Mouse (Mus musculus) lung, embryonic 16.5 days (tissue): ENCODE results near the gene Nhej1. TPM values are rescaled to one million over a fixed set of nuclear protein-coding genes. Genes with fewer than 3 reads are reported as not detected.

ENCODE experiments used
- ATAC-seq: fragments of 200-750 bp; cut with Nextera tagmentation; 2 replicates; pipeline ENCODE4 v1.8.0; 2017; ENCODE audit warnings: low read depth, mild to moderate bottlenecking, moderate library complexity
- H3K27ac ChIP-seq: fragments of 300-500 bp; sonication (generic); 2 replicates; pipeline ENCODE4 v1.5.1; 2014; ENCODE audit warnings: mild to moderate bottlenecking, control low read depth, low read length
- H3K27me3 ChIP-seq: fragments of 300-500 bp; sonication (generic); 2 replicates; pipeline ENCODE4 v1.6.1; 2014; ENCODE audit warnings: low read depth, low read length, mixed read lengths; ENCODE audit not compliant: control insufficient read depth, insufficient read depth
- H3K36me3 ChIP-seq: fragments of 300-500 bp; sonication (generic); 2 replicates; pipeline ENCODE4 v1.6.1; 2014; ENCODE audit warnings: low read length; ENCODE audit not compliant: control insufficient read depth, insufficient read depth
- H3K4me1 ChIP-seq: fragments of 300-500 bp; sonication (generic); replicated peaks from 2 replicates; pipeline ENCODE4 v1.6.1; 2014; ENCODE audit warnings: low read length, mixed read lengths; ENCODE audit not compliant: control insufficient read depth, insufficient read depth
- H3K4me2 ChIP-seq: fragments of 300-500 bp; sonication (generic); 2 replicates; pipeline ENCODE4 v1.6.1; 2014; ENCODE audit warnings: low read depth, low read length, control low read depth
- H3K4me3 ChIP-seq: fragments of 300-500 bp; sonication (generic); 2 replicates; pipeline ENCODE4 v1.5.1; 2014; ENCODE audit warnings: mild to moderate bottlenecking, low read length, control low read depth
- H3K9ac ChIP-seq: fragments of 300-500 bp; sonication (generic); 2 replicates; pipeline ENCODE4 v1.6.1; 2014; ENCODE audit warnings: low read length, control low read depth
- H3K9me3 ChIP-seq: fragments of 300-500 bp; sonication (generic); 2 replicates; pipeline ENCODE4 v1.6.1; 2016; ENCODE audit warnings: low read length; ENCODE audit not compliant: control insufficient read depth
- WGBS: fragments of 180-500 bp; shearing (Covaris S2); extraction: QIAGEN DNeasy Blood & Tissue Kit; methylation state at CpG from one replicate; pipeline ENCODE4 v1.1.7; 2014; 5-methylcytosine and 5-hydroxymethylcytosine counted together
- polyA plus RNA-seq: library from polyadenylated mRNA; unstranded; fragments of >200 nt; fragmentation: Nextera tagmentation; extraction: Ambion mirVana; gene quantifications from 2 replicates; pipeline ENCODE4 v1.2.1, GENCODE M21; 2015

The Nhej1 gene
- polyA plus RNA-seq, 1 experiment from 2014 or later: 10.4 TPM

DNA sequence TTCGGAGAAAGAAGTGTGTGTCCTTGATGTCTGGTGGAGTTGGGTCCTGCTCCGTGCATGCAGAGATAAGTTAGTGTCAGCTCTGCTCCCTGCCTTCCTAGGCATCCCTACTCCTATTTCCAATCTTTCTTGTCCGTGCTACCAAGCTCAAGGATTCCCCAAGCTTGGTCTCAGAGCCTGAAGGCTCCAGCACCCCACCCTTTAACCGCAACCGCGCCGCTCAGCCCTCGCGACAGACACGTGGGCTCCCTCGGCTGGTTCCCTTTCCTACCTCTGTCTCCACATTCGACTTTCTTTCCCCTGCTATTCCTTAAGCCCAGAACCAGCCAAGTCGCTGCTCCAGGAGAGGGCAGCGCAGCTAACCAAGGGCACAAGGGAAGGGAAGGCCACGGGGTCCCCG is 174.9 kb downstream of the Nhej1 start:
- Histone ChIP-seq H3K9me3 (no peaks in the 10 kb centered on the region), H3K36me3 (no peaks in the 10 kb centered on the region), H3K27me3 (peaks cover 78% of the 10 kb centered on the region), H3K9ac (no peak overlapping the region), H3K27ac (no peak overlapping the region), H3K4me1 (peaks cover 16% of the 10 kb centered on the region), H3K4me3 (no peak overlapping the region; the same call in 1 of the 2 replicates), H3K4me2 (no peak overlapping the region; the same call in 1 of the 2 replicates)
- WGBS: 1% methylated on average over 16 of the region's 16 CpGs
- no peak for ATAC-seq

DNA sequence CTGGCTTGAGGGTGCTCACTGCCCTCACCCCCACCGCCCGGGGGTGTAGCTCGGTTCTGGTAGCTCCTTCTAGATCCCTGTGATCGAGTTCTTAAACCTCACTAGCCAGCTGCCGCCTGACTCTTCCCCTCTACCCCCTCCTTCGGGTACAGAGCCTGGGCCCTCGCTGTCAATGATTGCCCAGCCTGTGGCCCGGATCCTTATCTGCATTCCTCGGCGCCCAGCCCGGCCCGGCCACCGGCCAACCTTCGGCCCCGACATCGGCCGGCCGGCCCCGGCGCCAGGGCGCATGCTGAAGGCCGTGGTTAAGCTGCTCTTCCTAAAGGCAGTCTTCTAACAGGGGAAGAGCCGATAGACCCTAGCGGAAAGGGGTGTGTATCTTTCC is 175.3 kb downstream of the Nhej1 start:
- Histone ChIP-seq H3K36me3 (no peaks in the 10 kb centered on the region), H3K4me2 (no peak overlapping the region), H3K4me1 (peaks cover 16% of the 10 kb centered on the region), H3K27me3 (peaks cover 78% of the 10 kb centered on the region), H3K9me3 (no peaks in the 10 kb centered on the region), H3K27ac (no peak overlapping the region), H3K4me3 (peak overlapping the region; percentile 0; the same call in 1 of the 2 replicates), H3K9ac (no peak overlapping the region)
- ATAC-seq: 0 out of 2 replicates have a peak, but pooled peaks have one; percentile 30
- under 1% methylated on average over 24 of the region's 24 CpGs for WGBS

DNA sequence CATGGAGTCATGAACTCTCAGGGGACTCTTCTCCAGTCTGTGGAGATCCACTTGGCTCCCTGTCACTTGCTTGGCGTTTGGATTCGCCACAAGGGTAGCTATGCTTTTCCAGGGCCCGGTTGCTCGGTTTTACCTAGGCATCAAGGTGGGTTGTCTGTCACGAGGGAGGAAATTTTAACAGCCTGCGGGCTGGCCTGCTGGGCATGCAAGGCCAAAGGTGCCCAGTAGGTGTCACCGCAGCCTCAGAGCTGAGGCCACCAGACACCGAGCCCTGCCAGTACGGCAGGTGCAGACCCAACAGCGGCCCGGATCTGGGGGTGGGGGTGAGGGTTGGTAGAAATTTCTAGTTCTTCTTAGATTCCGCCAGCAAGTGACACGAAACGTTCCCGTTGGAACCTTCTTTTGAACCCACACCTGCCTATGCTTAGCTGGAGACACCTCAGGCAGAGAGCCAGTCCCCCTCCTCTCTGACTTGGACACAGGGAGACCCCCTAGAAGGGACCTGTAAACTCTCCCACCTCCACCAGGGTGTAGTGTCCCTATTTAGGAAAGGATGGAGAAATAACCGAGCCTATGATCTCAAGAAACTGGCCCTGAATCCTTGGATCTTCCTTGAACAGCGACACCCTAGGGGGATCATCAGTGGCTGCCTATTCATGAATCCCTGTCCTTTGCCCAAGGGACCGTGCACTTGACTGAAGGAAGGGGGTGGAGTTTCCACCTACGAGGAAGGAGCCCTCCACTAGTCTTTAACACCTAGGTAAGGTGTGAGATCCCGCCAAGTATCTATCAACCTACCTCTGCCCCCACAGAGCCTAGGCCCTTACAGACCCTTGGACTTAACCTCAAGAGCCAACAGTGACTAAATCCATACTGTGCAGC is 176.0 kb downstream of the Nhej1 start:
- Histone ChIP-seq H3K27me3 (peaks cover 77% of the 10 kb centered on the region), H3K9me3 (no peaks in the 10 kb centered on the region), H3K36me3 (no peaks in the 10 kb centered on the region), H3K9ac (no peak overlapping the region), H3K4me3 (peak overlapping the region; percentile 0; the same call in 1 of the 2 replicates), H3K27ac (no peak overlapping the region), H3K4me1 (peaks cover 16% of the 10 kb centered on the region), H3K4me2 (no peak overlapping the region)
- 3% methylated on average over 20 of the region's 20 CpGs for WGBS
- peak; percentile 64; the same call in 1 of the 2 replicates for ATAC-seq

DNA sequence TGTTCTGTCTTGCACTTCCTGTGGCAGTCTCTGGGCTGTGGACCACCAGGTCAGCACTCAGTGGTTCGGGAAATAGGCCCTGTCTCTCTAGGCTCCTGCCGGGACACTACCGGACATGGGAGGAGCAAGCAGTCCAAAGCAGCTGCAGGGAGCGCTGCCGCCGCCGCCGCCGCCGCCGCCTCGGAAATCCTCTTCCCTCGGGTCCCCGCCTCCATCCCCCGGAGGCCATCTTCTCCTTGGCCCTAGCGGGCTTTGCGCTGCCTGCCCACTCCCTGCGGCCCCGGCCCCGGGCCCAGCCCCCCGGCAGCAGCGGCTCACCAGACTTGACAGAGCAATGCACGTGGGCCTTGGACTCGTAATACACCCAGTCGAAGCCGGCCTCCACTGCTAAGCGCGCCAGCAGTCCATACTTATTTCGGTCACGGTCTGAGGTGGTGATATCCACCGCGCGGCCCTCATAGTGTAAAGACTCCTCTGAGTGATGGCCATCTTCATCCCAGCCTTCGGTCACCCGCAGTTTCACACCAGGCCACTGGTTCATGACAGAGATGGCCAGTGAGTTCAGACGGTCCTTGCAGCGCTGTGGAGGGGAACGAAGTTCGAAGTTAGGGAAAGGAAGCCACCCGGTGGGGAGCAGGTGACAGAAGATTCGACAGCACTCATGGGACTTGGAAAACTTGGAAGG is 176.9 kb downstream of the Nhej1 start:
- Histone ChIP-seq H3K9me3 (no peaks in the 10 kb centered on the region), H3K36me3 (no peaks in the 10 kb centered on the region), H3K4me3 (peak overlapping the region; percentile 37), H3K9ac (no peak overlapping the region), H3K4me1 (peaks cover 16% of the 10 kb centered on the region), H3K27ac (no peak overlapping the region), H3K4me2 (peak overlapping the region; percentile 56), H3K27me3 (peaks cover 68% of the 10 kb centered on the region)
- 3% methylated on average over 41 of the region's 41 CpGs for WGBS
- no peak for ATAC-seq

DNA sequence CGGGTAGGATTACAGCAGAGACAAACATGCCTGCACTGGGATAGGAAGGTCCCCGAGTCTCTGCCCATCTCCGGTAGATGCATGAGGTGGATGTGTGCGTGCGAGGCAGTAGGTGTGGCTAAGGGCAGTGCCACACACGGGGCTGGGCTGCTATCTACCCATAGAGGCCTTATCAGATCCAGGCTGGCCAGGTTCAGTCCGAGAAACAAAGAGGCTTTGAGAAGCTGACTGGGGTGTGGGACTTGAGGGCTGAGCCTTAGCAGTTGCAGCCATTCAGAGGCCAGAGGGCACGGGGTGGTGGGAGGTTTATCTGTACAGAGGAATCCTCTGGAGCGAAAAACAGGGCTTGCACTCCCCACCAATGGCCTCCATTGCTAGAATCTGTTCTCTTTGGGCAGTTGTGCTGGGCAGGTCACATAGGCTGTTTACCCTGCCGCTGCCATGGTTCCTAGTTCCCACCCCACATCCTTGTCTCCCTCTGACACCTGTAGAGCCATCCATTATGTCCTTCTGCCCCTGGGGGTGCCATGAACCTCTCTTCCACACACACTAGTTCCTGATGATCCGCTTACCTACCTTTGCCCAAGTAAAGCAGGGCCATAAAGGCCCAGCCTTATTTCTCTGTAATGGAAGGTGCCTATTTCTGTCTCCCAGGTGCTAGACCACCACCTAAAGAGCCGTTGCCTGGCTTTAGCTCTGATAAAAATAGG is 183.2 kb downstream of the Nhej1 start:
- H3K9me3 ChIP-seq: no peaks in the 10 kb centered on the region
- H3K4me2 ChIP-seq: no peak overlapping the region
- 0 out of 2 replicates have a peak, but pooled peaks have one; percentile 26 for ATAC-seq
- no peak overlapping the region for H3K27ac ChIP-seq
- no peak overlapping the region for H3K9ac ChIP-seq
- WGBS: 36% methylated on average over 12 of the region's 12 CpGs
- no peaks in the 10 kb centered on the region for H3K36me3 ChIP-seq
- no peak overlapping the region for H3K4me3 ChIP-seq
- H3K27me3 ChIP-seq: peaks cover 7% of the 10 kb centered on the region; the same call in 1 of the 2 replicates
- no peaks in the 10 kb centered on the region for H3K4me1 ChIP-seq

DNA sequence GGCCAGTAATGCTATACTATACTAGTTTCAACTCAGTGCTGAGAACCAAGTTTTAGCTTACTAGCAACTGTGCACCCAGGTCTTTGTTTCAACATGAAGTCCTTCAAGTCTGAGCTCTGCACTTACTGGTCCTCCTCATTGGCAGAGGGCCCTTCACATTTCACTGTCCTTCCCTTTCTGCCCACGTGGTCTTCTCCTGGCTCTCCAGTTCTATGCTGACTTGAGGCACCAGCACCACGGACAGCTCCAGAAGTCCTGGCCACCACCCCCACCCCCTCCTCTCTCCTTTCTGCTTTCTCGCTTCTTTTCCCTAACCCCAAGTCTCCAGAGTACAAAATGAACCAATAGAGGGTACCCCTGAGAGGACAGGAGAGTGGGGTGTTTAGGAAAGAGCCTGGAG is 185.2 kb downstream of the Nhej1 start:
- no peaks in the 10 kb centered on the region for H3K9me3 ChIP-seq
- no peaks in the 10 kb centered on the region for H3K4me1 ChIP-seq
- ATAC-seq: no peak
- no peak overlapping the region for H3K27ac ChIP-seq
- no peak overlapping the region for H3K4me2 ChIP-seq
- H3K36me3 ChIP-seq: no peaks in the 10 kb centered on the region
- H3K27me3 ChIP-seq: peaks cover 1% of the 10 kb centered on the region
- WGBS: 2% methylated on average over 3 of the region's 3 CpGs
- H3K4me3 ChIP-seq: no peak overlapping the region
- no peak overlapping the region for H3K9ac ChIP-seq

DNA sequence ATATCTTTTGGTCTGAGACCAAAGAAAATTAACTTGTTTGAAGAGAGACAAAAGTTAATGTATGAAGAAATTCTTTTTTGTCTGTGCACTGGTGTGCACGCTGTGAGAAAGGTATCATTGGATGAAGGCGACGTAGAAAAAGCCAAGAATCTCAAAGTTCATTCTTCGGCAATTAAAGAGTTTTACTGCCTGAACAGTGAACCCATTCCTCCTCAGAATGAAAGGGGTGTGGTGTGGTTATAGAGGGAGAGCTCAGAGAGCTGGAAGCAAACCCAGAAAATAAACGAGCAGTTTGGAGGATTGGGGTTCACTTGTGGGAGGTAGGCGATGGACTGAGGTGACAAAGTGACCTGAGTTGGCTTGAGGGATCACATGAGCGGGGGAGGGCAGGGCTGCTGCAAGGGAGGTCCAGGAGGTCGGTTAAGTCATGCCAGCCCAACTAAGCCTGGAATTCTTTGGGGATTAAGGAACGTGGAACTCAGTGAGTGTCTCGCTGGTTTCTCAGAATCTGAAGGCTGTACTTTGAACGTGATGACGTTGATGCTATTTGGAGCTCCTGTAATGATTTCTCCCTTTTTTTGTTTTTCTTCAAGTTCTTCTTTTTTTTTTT is 188.7 kb downstream of the Nhej1 start:
- H3K9me3 ChIP-seq: no peaks in the 10 kb centered on the region
- ATAC-seq: no peak
- WGBS: 46% methylated on average over 12 of the region's 12 CpGs
- H3K9ac ChIP-seq: no peak overlapping the region
- H3K27me3 ChIP-seq: peaks cover 4% of the 10 kb centered on the region
- no peaks in the 10 kb centered on the region for H3K36me3 ChIP-seq
- H3K27ac ChIP-seq: no peak overlapping the region
- no peak overlapping the region for H3K4me3 ChIP-seq
- no peak overlapping the region for H3K4me2 ChIP-seq
- H3K4me1 ChIP-seq: no peaks in the 10 kb centered on the region

DNA sequence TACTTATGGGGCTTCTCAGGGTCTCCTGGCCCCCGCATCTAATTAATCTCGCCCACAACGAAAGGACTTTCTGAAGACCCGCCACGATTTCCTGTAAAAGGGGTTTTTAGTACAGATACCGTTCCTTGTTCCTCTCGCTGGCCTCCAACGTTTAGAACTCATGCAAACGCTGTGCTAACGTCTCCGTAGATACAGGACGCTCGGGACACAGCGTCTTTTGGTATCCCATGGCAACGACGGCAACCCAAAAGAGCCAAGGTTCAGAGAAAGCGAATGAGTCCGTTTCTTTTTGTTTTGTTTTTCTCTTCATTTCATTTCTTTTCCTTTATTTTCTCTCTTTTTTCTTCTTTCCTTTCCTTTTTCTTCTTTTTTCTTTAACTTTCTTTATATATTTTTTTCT is 189.6 kb downstream of the Nhej1 start, which contains the start of gene Cfap65:
TSS of gene Cfap65 (minus strand) at position 198 of the 400 bp plus-strand sequence.
- peak within 1 kb of the TSS; percentile 32 for H3K4me2 ChIP-seq
- H3K27ac ChIP-seq: no peak within 1 kb of the TSS
- WGBS: 2% methylated on average over 18 of the region's 18 CpGs
- H3K9me3 ChIP-seq: no peaks in the 10 kb centered on the region
- H3K9ac ChIP-seq: no peak within 1 kb of the TSS
- ATAC-seq: no peak
- no peaks in the 10 kb centered on the region for H3K4me1 ChIP-seq
- 0 out of 2 replicates have a peak within 1 kb of the TSS, but pooled peaks have one; percentile 21 for H3K4me3 ChIP-seq
- H3K36me3 ChIP-seq: no peaks in the 10 kb centered on the region
- H3K27me3 ChIP-seq: peaks cover 4% of the 10 kb centered on the region
